Mouse (Mus musculus): Measurements from ENCODE around the gene Gm44965. TPM values are rescaled to one million over a fixed set of nuclear protein-coding genes. Genes with fewer than 3 reads are reported as not detected.
"Not testable (repeated sequence)": the region's sequence is repeated elsewhere in the genome, so short reads cannot be mapped to it uniquely, and the experiment has no call there.

The Gm44965 gene
- polyA plus RNA-seq, 1 experiment from 2014 or later, result not detected

GRCm38 (mm10) chr6:48608124-48608523, 14.4 kb downstream of the Gm44965 start:
- Histone ChIP-seq H3K4me2 (replicated peaks; ENCODE audit: low read depth) (no peak overlapping the region), H3K9ac (ENCODE audit: low read depth, low read length) (no peak overlapping the region), H3K27ac (ENCODE audit: low read depth, low read length) (no peak overlapping the region), H3K4me1 (replicated peaks; ENCODE audit: control insufficient read depth, insufficient read depth, low read length) (no peaks in the 10 kb centered on the region), H3K27me3 (replicated peaks; ENCODE audit: control insufficient read depth, insufficient read depth, low read length) (no peaks in the 10 kb centered on the region), H3K36me3 (ENCODE audit: control insufficient read depth, insufficient read depth) (no peaks in the 10 kb centered on the region), H3K9me3 (ENCODE audit: control insufficient read depth) (no peaks in the 10 kb centered on the region), H3K4me3 (ENCODE audit: low read depth, low read length) (no peak overlapping the region)
- no peak for ATAC-seq
- WGBS, result 70% methylated on average over 2 of the region's 2 CpGs
- TF ChIP-seq CTCF (IDR thresholded peaks at IDR 0.05; ENCODE audit: low read depth), result no peak

GRCm38 (mm10) chr6:48609512-48609911, 15.8 kb downstream of the Gm44965 start:
- Histone ChIP-seq H3K36me3 (ENCODE audit: control insufficient read depth, insufficient read depth) (peaks cover 8% of the 10 kb centered on the region; the same call in 1 of the 2 replicates), H3K9ac (ENCODE audit: low read depth, low read length) (no peak overlapping the region), H3K4me2 (replicated peaks; ENCODE audit: low read depth) (no peak overlapping the region), H3K4me1 (replicated peaks; ENCODE audit: control insufficient read depth, insufficient read depth, low read length) (no peaks in the 10 kb centered on the region), H3K4me3 (ENCODE audit: low read depth, low read length) (no peak overlapping the region), H3K9me3 (ENCODE audit: control insufficient read depth) (no peaks in the 10 kb centered on the region), H3K27ac (ENCODE audit: low read depth, low read length) (no peak overlapping the region), H3K27me3 (replicated peaks; ENCODE audit: control insufficient read depth, insufficient read depth, low read length) (no peaks in the 10 kb centered on the region)
- ATAC-seq, result no peak
- WGBS, result 69% methylated on average over 7 of the region's 7 CpGs
- TF ChIP-seq CTCF (IDR thresholded peaks at IDR 0.05; ENCODE audit: low read depth), result no peak

GRCm38 (mm10) chr6:48610657-48611056, 16.9 kb downstream of the Gm44965 start:
- TF ChIP-seq CTCF (IDR thresholded peaks at IDR 0.05; ENCODE audit: low read depth), result peak; percentile 52
- Histone ChIP-seq H3K27me3 (replicated peaks; ENCODE audit: control insufficient read depth, insufficient read depth, low read length) (no peaks in the 10 kb centered on the region), H3K36me3 (ENCODE audit: control insufficient read depth, insufficient read depth) (peaks cover 8% of the 10 kb centered on the region; the same call in 1 of the 2 replicates), H3K27ac (ENCODE audit: low read depth, low read length) (no peak overlapping the region), H3K4me3 (ENCODE audit: low read depth, low read length) (no peak overlapping the region), H3K9ac (ENCODE audit: low read depth, low read length) (no peak overlapping the region), H3K4me2 (replicated peaks; ENCODE audit: low read depth) (no peak overlapping the region), H3K4me1 (replicated peaks; ENCODE audit: control insufficient read depth, insufficient read depth, low read length) (no peaks in the 10 kb centered on the region), H3K9me3 (ENCODE audit: control insufficient read depth) (no peaks in the 10 kb centered on the region)
- no peak for ATAC-seq
- 51% methylated on average over 3 of the region's 3 CpGs for WGBS

- WGBS, result 92% methylated on average over 4 of the region's 4 CpGs
- Histone ChIP-seq H3K9ac (ENCODE audit: low read depth, low read length) (no peak overlapping the region), H3K4me1 (replicated peaks; ENCODE audit: control insufficient read depth, insufficient read depth, low read length) (no peaks in the 10 kb centered on the region), H3K9me3 (ENCODE audit: control insufficient read depth) (no peaks in the 10 kb centered on the region), H3K4me3 (ENCODE audit: low read depth, low read length) (no peak overlapping the region), H3K36me3 (ENCODE audit: control insufficient read depth, insufficient read depth) (peaks cover 13% of the 10 kb centered on the region; the same call in 1 of the 2 replicates), H3K27me3 (replicated peaks; ENCODE audit: control insufficient read depth, insufficient read depth, low read length) (no peaks in the 10 kb centered on the region), H3K4me2 (replicated peaks; ENCODE audit: low read depth) (no peak overlapping the region), H3K27ac (ENCODE audit: low read depth, low read length) (no peak overlapping the region)
- TF ChIP-seq CTCF (IDR thresholded peaks at IDR 0.05; ENCODE audit: low read depth), result no peak
- ATAC-seq, result no peak
Measured at GRCm38 (mm10) chr6:48613464-48613863, 19.7 kb downstream of the Gm44965 start.

- 42% methylated on average over 5 of the region's 5 CpGs for WGBS
- no peak for TF ChIP-seq CTCF (IDR thresholded peaks at IDR 0.05; ENCODE audit: low read depth)
- ATAC-seq, result 0 out of 2 replicates have a peak, but pooled peaks have one; percentile 28
- Histone ChIP-seq H3K4me1 (replicated peaks; ENCODE audit: control insufficient read depth, insufficient read depth, low read length) (no peaks in the 10 kb centered on the region), H3K4me3 (ENCODE audit: low read depth, low read length) (no peak overlapping the region), H3K4me2 (replicated peaks; ENCODE audit: low read depth) (no peak overlapping the region), H3K36me3 (ENCODE audit: control insufficient read depth, insufficient read depth) (peaks cover 23% of the 10 kb centered on the region), H3K27ac (ENCODE audit: low read depth, low read length) (no peak overlapping the region), H3K27me3 (replicated peaks; ENCODE audit: control insufficient read depth, insufficient read depth, low read length) (no peaks in the 10 kb centered on the region), H3K9me3 (ENCODE audit: control insufficient read depth) (no peaks in the 10 kb centered on the region), H3K9ac (ENCODE audit: low read depth, low read length) (no peak overlapping the region)
Measured at GRCm38 (mm10) chr6:48614756-48615155, 21.0 kb downstream of the Gm44965 start.

- no peak for ATAC-seq
- Histone ChIP-seq H3K4me3 (ENCODE audit: low read depth, low read length) (no peak overlapping the region), H3K27ac (ENCODE audit: low read depth, low read length) (no peak overlapping the region), H3K27me3 (replicated peaks; ENCODE audit: control insufficient read depth, insufficient read depth, low read length) (no peaks in the 10 kb centered on the region), H3K9me3 (ENCODE audit: control insufficient read depth) (no peaks in the 10 kb centered on the region), H3K9ac (ENCODE audit: low read depth, low read length) (no peak overlapping the region), H3K4me1 (replicated peaks; ENCODE audit: control insufficient read depth, insufficient read depth, low read length) (no peaks in the 10 kb centered on the region), H3K4me2 (replicated peaks; ENCODE audit: low read depth) (no peak overlapping the region), H3K36me3 (ENCODE audit: control insufficient read depth, insufficient read depth) (peaks cover 26% of the 10 kb centered on the region)
- no peak for TF ChIP-seq CTCF (IDR thresholded peaks at IDR 0.05; ENCODE audit: low read depth)
- 95% methylated on average over 30 of the region's 30 CpGs for WGBS
Measured at GRCm38 (mm10) chr6:48620031-48620430, 26.3 kb downstream of the Gm44965 start.

- H3K27me3 ChIP-seq (replicated peaks; ENCODE audit: control insufficient read depth, insufficient read depth, low read length); H3K4me1 ChIP-seq (replicated peaks; ENCODE audit: control insufficient read depth, insufficient read depth, low read length); H3K27ac ChIP-seq (ENCODE audit: low read depth, low read length); H3K4me2 ChIP-seq (replicated peaks; ENCODE audit: low read depth); H3K9me3 ChIP-seq (ENCODE audit: control insufficient read depth); H3K4me3 ChIP-seq (ENCODE audit: low read depth, low read length); H3K9ac ChIP-seq (ENCODE audit: low read depth, low read length); ATAC-seq: not testable (repeated sequence)
- H3K36me3 ChIP-seq (ENCODE audit: control insufficient read depth, insufficient read depth), result peaks cover 21% of the 10 kb centered on the region
- 88% methylated on average over 8 of the region's 8 CpGs for WGBS
Measured at GRCm38 (mm10) chr6:48622186-48622843, 28.6 kb downstream of the Gm44965 start.

Measured in intestine, postnatal 0 days (tissue).